Mouse (Mus musculus) stomach, adult 2 months (tissue): Measurements from ENCODE around the gene 1700029J07Rik. TPM values are rescaled to one million over a fixed set of nuclear protein-coding genes. Genes with fewer than 3 reads are reported as not detected.

Experiments used
- polyA plus RNA-seq: library from polyadenylated mRNA; depleted of rRNA; stranded (reverse); fragments of >200 nt; gene quantifications from 2 replicates; pipeline ENCODE4 v1.2.3, GENCODE M21; 2012; rRNA removed

The 1700029J07Rik gene
- 0.11 and 0.12 TPM in 2 replicates for polyA plus RNA-seq

GRCm38 (mm10) chr8:45975126-45975836, at the start of gene 1700029J07Rik, which contains the start of gene Ufsp2:
Gene 1700029J07Rik, minus strand, starts transcription at chr8:45975252.
Gene Ufsp2, plus strand, starts transcription at chr8:45975528.

GRCm38 (mm10) chr8:46005596-46005995, 30.5 kb upstream of the 1700029J07Rik start, which contains the start of gene Ankrd37:
Gene Ankrd37, minus strand, starts transcription at chr8:46005707.

GRCm38 (mm10) chr8:45999138-45999783, 24.2 kb upstream of the 1700029J07Rik start, which contains the start of gene Lrp2bp:
Gene Lrp2bp, plus strand, starts transcription at chr8:45999303.

GRCm38 (mm10) chr8:45934582-45935014, 40.5 kb downstream of the 1700029J07Rik start, which contains the start of gene Ccdc110:
Gene Ccdc110, plus strand, starts transcription at chr8:45934619.

Other genes with a start within 250 kb of the 1700029J07Rik start
- gene Pdlim3, start 89.8 kb downstream of the 1700029J07Rik start, polyA plus RNA-seq: 85.4 and 87.6 TPM in 2 replicates
- gene Ccdc110, start 40.6 kb downstream of the 1700029J07Rik start, polyA plus RNA-seq: not detected in 2 replicates
- 2.2 and 3.8 TPM in 2 replicates for gene Ufsp2, start 276 bp upstream of the 1700029J07Rik start, polyA plus RNA-seq
- gene Lrp2bp, start 24.1 kb upstream of the 1700029J07Rik start, polyA plus RNA-seq: 0.02 TPM in 1 of 2 replicates, not detected in the other
- 1.5 and 1.9 TPM in 2 replicates for gene Ankrd37, start 30.5 kb upstream of the 1700029J07Rik start, polyA plus RNA-seq
- gene Cfap97, start 176.5 kb upstream of the 1700029J07Rik start, polyA plus RNA-seq: 0.29 and 0.32 TPM in 2 replicates
- 0.45 and 1.1 TPM in 2 replicates for gene Snx25, start 176.9 kb upstream of the 1700029J07Rik start, polyA plus RNA-seq
- gene Slc25a4, start 236.0 kb upstream of the 1700029J07Rik start, polyA plus RNA-seq: 121 and 199 TPM in 2 replicates